Mouse (Mus musculus) liver, embryonic 15.5 days (tissue): ENCODE results near the gene Inmt. TPM values are rescaled to one million over a fixed set of nuclear protein-coding genes. Genes with fewer than 3 reads are reported as not detected.

Source experiments
- ATAC-seq: fragments of 200-750 bp; cut with Nextera tagmentation; 2 replicates; pipeline ENCODE4 v1.8.0; 2017; ENCODE audit warnings: moderate number of reproducible peaks, mild to moderate bottlenecking, moderate library complexity; ENCODE audit not compliant: insufficient read depth
- H3K27ac ChIP-seq: fragments of 300-500 bp; sonication (generic); replicated peaks from 2 replicates; pipeline ENCODE4 v1.5.1; 2015; ENCODE audit warnings: mild to moderate bottlenecking, inconsistent platforms
- H3K27me3 ChIP-seq: fragments of 300-500 bp; sonication (generic); 2 replicates; pipeline ENCODE4 v1.6.1; 2015; ENCODE audit warnings: mild to moderate bottlenecking, inconsistent platforms
- H3K36me3 ChIP-seq: fragments of 300-500 bp; sonication (generic); replicated peaks from 2 replicates; pipeline ENCODE4 v1.6.1; 2015; ENCODE audit warnings: moderate library complexity, mild to moderate bottlenecking, inconsistent platforms
- H3K4me1 ChIP-seq: fragments of 300-500 bp; sonication (generic); replicated peaks from 2 replicates; pipeline ENCODE4 v1.6.1; 2015; ENCODE audit warnings: inconsistent platforms
- H3K4me2 ChIP-seq: fragments of 300-500 bp; sonication (generic); 2 replicates; pipeline ENCODE4 v1.6.1; 2015; ENCODE audit warnings: moderate library complexity, mild to moderate bottlenecking, inconsistent platforms
- H3K4me3 ChIP-seq: fragments of 300-500 bp; sonication (generic); replicated peaks from 2 replicates; pipeline ENCODE4 v1.5.1; 2015; ENCODE audit warnings: mild to moderate bottlenecking, inconsistent platforms
- H3K9ac ChIP-seq: fragments of 300-500 bp; sonication (generic); 2 replicates; pipeline ENCODE4 v1.6.1; 2015; ENCODE audit warnings: moderate library complexity, mild to moderate bottlenecking, inconsistent platforms
- H3K9me3 ChIP-seq: fragments of 300-500 bp; sonication (generic); replicated peaks from 2 replicates; pipeline ENCODE4 v1.6.1; 2016; ENCODE audit warnings: inconsistent platforms
- WGBS: fragments of 180-500 bp; shearing (Covaris S2); methylation state at CpG from one replicate; pipeline ENCODE4 v1.1.7; 2015; ENCODE audit warnings: mixed read lengths; ENCODE audit not compliant: insufficient replicate concordance; 5-methylcytosine and 5-hydroxymethylcytosine counted together
- polyA plus RNA-seq: library from polyadenylated mRNA; unstranded; fragments of >200 nt; fragmentation: Nextera tagmentation; extraction: Ambion mirVana; gene quantifications from 2 replicates; pipeline ENCODE4 v1.2.1, GENCODE M21; 2015

The Inmt gene
- polyA plus RNA-seq, 1 experiment from 2014 or later = 0.16 TPM

DNA sequence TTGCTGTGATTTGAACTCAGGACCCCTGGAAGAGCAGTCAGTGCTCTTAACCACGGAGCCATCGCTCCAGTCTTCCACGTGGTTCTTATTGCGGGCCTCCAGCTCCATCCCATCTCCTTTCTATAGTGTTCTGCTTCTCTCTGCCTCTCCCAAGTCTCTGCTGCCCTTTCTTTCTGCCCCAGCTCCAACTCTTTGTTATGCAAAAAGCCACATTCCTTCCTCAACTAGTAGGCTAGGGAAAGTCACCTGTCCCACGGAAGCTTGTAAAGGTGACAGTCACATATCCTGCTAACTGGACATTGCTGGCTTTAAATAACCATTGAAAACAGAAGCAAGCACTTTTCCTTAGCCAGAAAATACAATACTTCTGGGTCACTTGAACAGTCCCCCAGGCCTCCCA lies 5.0 kb downstream of the Inmt start:
- no peak overlapping the region for H3K9ac ChIP-seq
- no peaks in the 10 kb centered on the region for H3K36me3 ChIP-seq
- no peak overlapping the region for H3K27ac ChIP-seq
- no peak overlapping the region for H3K4me2 ChIP-seq
- no peak for ATAC-seq
- no peaks in the 10 kb centered on the region; the same call in none of the 2 replicates for H3K27me3 ChIP-seq
- no peaks in the 10 kb centered on the region for H3K9me3 ChIP-seq
- no peak overlapping the region for H3K4me3 ChIP-seq
- H3K4me1 ChIP-seq = 0 out of 2 replicates have a peak, but pooled peaks cover 4% of the 10 kb centered on the region
- 57% methylated on average over 5 of the region's 5 CpGs for WGBS

DNA sequence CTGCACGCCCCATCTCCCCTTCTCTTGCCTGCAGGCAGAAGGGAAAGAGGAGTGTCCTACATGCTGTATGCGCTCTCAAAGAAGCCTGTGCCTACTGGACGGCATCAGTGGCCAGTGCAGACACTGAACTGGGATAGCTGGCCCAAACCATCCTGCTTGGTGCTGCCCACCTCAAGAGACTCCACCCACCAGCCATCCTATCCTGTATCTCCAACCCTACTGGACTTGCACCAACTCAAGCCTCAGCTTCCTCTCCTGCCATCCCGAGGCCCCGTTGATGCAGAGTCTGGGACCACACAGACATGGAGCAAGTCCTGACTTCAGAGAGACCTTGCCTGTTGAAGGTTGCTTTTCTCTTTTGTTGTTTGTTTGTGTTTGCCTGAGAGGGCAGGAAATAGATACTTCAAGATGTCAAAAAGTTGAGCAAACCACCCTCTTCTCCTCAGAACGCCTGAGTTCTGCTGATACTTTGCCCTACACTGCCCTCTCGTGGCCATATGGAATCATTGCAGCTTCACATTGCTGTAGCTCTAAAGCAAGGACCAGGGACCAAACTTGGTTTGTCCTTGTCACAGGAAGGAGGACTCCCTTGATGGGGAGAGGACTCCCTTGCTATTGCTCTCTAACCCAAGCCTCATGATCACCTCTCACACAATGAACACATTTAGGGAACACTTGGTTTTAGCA lies 7.9 kb downstream of the Inmt start:
- H3K9ac ChIP-seq = no peak overlapping the region
- ATAC-seq = no peak
- 37% methylated on average over 7 of the region's 7 CpGs for WGBS

DNA sequence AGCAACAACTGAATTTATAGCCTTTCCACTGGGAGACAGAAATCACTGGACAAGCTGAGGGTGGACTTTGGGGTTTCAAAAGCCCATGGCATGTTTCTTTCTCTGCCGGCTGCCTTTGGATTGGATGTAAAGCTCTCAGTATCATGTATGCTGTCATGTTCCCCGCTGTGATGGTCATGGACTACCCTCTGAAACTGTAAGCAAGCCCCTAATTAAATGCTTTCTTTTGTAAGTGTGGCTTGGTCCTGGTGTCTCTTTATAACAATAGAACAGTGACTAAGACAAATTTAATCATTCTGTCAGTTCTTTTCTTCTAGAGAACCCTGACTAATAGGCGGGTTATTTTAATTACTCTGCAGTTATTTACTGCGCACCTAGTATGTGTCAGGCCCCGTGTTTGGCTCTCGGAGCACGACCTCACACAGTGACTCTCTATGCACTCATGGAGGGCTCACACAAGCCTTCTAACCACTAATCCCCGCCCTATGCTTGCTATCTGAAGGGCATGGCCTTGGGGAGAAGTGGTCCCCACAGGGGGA lies 11.7 kb downstream of the Inmt start:
- Histone ChIP-seq H3K4me3 (no peak overlapping the region), H3K36me3 (no peaks in the 10 kb centered on the region), H3K27me3 (no peaks in the 10 kb centered on the region; the same call in none of the 2 replicates), H3K9ac (no peak overlapping the region), H3K4me1 (no peaks in the 10 kb centered on the region), H3K4me2 (no peak overlapping the region), H3K27ac (no peak overlapping the region), H3K9me3 (no peaks in the 10 kb centered on the region)
- ATAC-seq = no peak
- WGBS = 61% methylated on average over 8 of the region's 8 CpGs

More for the DNA sequence above, 7.9 kb downstream of the Inmt start:
- no peaks in the 10 kb centered on the region; the same call in none of the 2 replicates for H3K27me3 ChIP-seq
- H3K27ac ChIP-seq = no peak overlapping the region
- no peak overlapping the region for H3K4me2 ChIP-seq
- H3K9me3 ChIP-seq = no peaks in the 10 kb centered on the region
- H3K4me1 ChIP-seq = no peaks in the 10 kb centered on the region
- no peak overlapping the region for H3K4me3 ChIP-seq
- H3K36me3 ChIP-seq = no peaks in the 10 kb centered on the region

DNA sequence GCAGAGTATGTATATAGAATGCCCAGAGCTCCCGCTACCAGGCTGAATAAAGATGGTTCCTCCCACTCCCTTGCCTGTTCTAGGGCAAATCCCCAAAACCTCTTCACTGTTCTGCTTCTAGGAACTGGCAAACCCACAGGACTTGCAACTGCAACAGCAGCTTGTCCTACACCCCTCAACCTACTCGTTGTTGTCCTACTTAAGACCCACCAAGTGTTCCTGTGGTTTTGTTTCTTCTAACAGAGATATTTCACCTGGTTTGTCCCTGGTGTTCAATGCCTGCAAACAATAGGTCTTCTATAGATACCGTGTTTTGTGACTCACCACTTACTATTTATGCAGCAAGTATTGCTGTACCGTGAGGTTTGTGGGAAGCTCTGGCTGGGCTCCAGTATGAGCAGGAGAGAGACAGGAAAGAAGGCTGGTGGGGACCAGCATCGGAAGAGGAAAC lies 13.5 kb downstream of the Inmt start:
- H3K36me3 ChIP-seq = no peaks in the 10 kb centered on the region
- no peaks in the 10 kb centered on the region; the same call in 1 of the 2 replicates for H3K27me3 ChIP-seq
- H3K4me2 ChIP-seq = no peak overlapping the region
- H3K4me3 ChIP-seq = no peak overlapping the region
- H3K27ac ChIP-seq = no peak overlapping the region
- H3K9me3 ChIP-seq = no peaks in the 10 kb centered on the region
- no peaks in the 10 kb centered on the region for H3K4me1 ChIP-seq
- WGBS = 41% methylated on average over 5 of the region's 5 CpGs
- no peak for ATAC-seq
- no peak overlapping the region for H3K9ac ChIP-seq

DNA sequence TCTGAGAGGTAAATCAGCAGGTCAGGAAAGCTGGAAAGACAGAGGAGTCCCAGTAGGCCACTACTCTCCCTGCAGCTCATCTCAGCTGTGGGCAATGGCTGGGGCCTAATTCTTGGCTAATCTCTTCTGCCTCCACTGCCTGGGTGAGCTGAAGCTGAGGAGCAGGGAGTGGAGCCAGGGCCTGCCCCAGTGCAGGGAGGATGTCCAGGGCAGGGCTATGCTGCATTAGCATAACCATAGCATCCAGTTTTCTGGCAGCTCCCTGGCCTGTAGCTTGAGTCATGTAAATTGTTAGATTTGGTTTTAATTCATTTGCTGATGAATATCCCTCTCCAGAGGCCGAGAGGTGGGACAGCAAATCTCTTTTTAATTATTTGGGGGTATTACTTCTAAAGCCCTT lies 15.6 kb downstream of the Inmt start:
- Histone ChIP-seq H3K4me3 (no peak overlapping the region), H3K4me1 (no peaks in the 10 kb centered on the region), H3K4me2 (no peak overlapping the region), H3K9ac (no peak overlapping the region), H3K9me3 (no peaks in the 10 kb centered on the region), H3K27me3 (no peaks in the 10 kb centered on the region), H3K36me3 (no peaks in the 10 kb centered on the region), H3K27ac (no peak overlapping the region)
- ATAC-seq = no peak
- 49% methylated on average over 1 of the region's 1 CpGs for WGBS

DNA sequence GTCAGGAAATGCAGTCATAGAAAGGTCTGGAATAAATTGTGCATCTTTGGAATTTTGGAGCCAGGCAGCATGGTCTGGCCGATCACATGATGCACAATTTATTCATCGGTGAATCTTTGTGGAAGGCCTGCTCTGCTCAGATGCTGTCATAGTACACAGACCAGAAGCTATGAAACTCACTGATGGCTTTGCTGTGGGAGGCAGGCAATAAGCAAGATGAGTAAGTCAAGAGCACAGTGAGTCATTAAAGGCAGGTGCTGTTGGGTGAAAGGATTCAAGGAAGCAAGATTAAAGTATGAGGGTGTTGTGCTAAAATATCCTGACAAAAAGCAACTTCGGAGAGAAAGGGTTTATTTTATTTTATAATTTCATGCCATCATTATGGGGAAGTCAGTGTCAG lies 22.6 kb downstream of the Inmt start:
- Histone ChIP-seq H3K4me1 (no peaks in the 10 kb centered on the region), H3K4me2 (no peak overlapping the region), H3K27me3 (no peaks in the 10 kb centered on the region), H3K4me3 (no peak overlapping the region), H3K9me3 (no peaks in the 10 kb centered on the region), H3K27ac (no peak overlapping the region), H3K9ac (no peak overlapping the region), H3K36me3 (no peaks in the 10 kb centered on the region)
- ATAC-seq = no peak
- 68% methylated on average over 3 of the region's 3 CpGs for WGBS

DNA sequence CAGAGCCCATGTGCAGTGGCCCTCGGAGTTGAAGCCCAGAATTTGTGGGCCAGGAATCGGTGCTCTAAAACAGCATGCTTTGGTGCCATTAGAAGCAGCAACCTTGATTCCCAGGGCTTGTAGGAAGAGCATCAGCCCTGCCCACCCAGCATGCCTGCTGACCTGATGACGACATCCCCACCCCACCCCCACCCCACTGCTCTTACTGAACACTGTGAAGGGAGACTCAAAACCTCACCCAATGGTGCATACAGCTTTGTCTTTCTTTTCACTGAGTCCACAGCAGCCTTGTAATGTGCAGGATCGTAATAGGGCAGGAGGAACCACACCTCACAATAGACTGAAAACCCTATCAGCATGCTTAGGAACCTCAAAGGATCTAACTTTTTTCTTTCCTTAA lies 28.7 kb downstream of the Inmt start:
- H3K9me3 ChIP-seq = no peaks in the 10 kb centered on the region
- 48% methylated on average over 4 of the region's 4 CpGs for WGBS
- H3K4me3 ChIP-seq = no peak overlapping the region
- ATAC-seq = no peak
- no peaks in the 10 kb centered on the region for H3K36me3 ChIP-seq
- no peak overlapping the region for H3K9ac ChIP-seq
- H3K27me3 ChIP-seq = no peaks in the 10 kb centered on the region
- no peaks in the 10 kb centered on the region for H3K4me1 ChIP-seq
- H3K27ac ChIP-seq = no peak overlapping the region
- no peak overlapping the region for H3K4me2 ChIP-seq

DNA sequence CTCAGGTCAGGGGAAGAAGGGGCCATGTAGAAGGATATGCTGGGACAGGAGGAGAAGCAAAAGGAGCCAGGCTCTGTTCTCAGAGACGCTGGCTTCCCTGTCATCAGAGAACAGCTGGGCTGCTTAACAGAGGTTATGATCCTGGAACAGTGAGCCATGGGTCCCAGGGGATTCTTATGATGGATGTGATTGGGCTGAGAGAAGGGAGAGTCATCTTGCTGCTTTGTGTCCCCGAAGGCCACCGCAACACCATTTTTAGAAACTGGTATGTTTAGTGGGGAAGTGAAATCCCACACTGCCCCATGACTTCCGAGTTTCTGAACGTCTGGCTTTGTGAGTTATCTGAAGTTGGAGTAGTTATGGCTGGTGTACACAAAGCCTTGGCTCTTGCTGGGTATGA lies 29.6 kb downstream of the Inmt start:
- Histone ChIP-seq H3K9ac (no peak overlapping the region), H3K27me3 (no peaks in the 10 kb centered on the region), H3K36me3 (no peaks in the 10 kb centered on the region), H3K4me1 (no peaks in the 10 kb centered on the region), H3K4me2 (no peak overlapping the region), H3K9me3 (no peaks in the 10 kb centered on the region), H3K4me3 (no peak overlapping the region), H3K27ac (no peak overlapping the region)
- 55% methylated on average over 5 of the region's 5 CpGs for WGBS
- no peak for ATAC-seq

DNA sequence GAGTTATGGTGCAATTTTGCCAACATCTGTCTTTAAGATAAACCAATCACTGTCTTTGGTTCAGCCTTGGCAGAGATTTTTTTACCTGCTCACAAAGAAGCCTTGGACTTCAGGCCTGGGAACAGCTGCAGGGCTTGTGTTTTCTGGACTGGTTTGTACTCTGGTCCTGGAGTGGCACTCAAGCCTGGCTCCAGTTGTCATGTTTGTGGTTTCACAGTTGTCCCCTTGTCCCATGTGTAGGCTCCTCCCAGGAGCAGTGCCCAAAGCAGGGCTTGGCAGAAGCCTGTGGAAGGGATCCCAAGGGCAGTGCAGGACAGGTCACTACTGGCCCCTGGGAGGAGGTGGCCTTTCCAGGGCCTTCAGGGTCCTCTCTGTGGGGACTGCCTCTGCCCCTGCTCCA lies 36.5 kb downstream of the Inmt start:
- Histone ChIP-seq H3K9ac (no peak overlapping the region), H3K4me3 (no peak overlapping the region), H3K27me3 (no peaks in the 10 kb centered on the region), H3K4me2 (no peak overlapping the region), H3K4me1 (no peaks in the 10 kb centered on the region), H3K9me3 (no peaks in the 10 kb centered on the region), H3K27ac (no peak overlapping the region), H3K36me3 (no peaks in the 10 kb centered on the region)
- ATAC-seq = no peak

DNA sequence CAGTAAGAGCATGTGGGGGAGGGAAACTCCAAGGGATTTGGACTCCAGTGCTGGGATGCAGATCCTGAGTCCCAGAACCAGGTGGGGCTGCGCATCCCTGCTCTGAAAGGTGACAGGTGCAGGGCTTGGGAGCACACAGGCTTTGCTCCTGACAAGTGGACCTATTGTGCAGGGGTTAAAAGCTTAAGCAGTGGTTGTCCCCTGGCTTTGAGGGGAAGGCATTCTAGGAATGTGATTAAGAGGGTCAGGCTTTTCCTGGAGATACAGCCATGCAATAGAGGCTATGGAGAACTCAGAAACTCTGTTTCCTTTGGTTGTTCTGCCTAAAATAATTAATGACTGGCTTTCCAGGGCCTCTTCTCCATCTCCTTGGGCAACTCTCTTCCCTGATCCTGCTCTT lies 41.4 kb downstream of the Inmt start:
- Histone ChIP-seq H3K4me2 (no peak overlapping the region), H3K36me3 (no peaks in the 10 kb centered on the region), H3K27ac (no peak overlapping the region), H3K9ac (no peak overlapping the region), H3K27me3 (no peaks in the 10 kb centered on the region), H3K9me3 (no peaks in the 10 kb centered on the region), H3K4me3 (no peak overlapping the region), H3K4me1 (no peaks in the 10 kb centered on the region)
- ATAC-seq = no peak
- 71% methylated on average over 1 of the region's 1 CpGs for WGBS

DNA sequence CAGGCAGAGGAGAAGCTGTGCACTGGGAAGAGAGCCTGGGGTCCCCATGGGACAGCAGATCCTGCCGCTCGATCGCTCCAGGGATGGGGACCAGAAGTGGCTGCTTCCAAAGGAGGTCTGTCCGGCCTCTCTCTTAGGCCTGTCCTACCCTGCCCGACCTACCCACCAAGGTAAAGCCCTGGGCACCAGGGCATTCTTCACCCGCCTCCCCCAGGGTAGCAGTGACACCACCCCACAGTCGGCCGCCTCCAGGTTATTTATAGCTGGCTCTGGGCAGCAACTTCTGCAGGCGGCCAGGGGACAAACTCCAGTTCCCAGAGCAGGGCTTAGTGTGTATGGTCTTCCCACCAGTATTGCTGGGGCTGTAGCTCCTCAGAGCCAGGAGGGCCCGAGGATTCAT lies 42.0 kb downstream of the Inmt start, which contains the start of gene Crhr2:
Gene Crhr2 (minus strand): TSS at position 223 of the 400 bp plus-strand sequence.
- Histone ChIP-seq H3K4me3 (no peak within 1 kb of the TSS), H3K9me3 (no peaks in the 10 kb centered on the region), H3K27ac (no peak within 1 kb of the TSS), H3K27me3 (no peaks in the 10 kb centered on the region), H3K4me1 (no peaks in the 10 kb centered on the region), H3K9ac (no peak within 1 kb of the TSS), H3K4me2 (no peak within 1 kb of the TSS), H3K36me3 (no peaks in the 10 kb centered on the region)
- ATAC-seq = no peak
- 47% methylated on average over 10 of the region's 10 CpGs for WGBS

DNA sequence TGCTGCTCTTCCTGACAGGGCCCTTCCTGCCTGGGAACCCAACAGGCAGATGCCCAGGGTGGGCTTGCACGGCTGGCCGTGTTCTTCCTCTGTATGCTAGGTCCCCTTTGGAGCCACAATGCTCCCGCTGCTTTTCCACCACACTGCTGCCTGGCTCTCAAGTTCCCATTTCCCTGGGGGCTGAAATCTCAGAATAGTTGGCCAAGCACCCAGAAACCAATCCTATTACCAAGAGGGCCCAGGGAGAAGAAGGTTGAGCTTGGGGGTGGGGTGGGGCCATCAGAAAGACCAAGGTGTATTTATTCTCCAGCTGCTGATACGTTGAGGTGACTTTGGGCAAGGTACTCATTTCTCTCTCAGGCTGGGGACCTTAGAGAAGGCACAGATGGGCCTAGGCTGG lies 43.5 kb downstream of the Inmt start:
- no peak overlapping the region for H3K4me3 ChIP-seq
- H3K27me3 ChIP-seq = no peaks in the 10 kb centered on the region
- H3K9me3 ChIP-seq = no peaks in the 10 kb centered on the region
- no peak overlapping the region for H3K9ac ChIP-seq
- 57% methylated on average over 4 of the region's 4 CpGs for WGBS
- no peak for ATAC-seq
- H3K36me3 ChIP-seq = no peaks in the 10 kb centered on the region
- H3K4me1 ChIP-seq = no peaks in the 10 kb centered on the region
- no peak overlapping the region for H3K27ac ChIP-seq
- no peak overlapping the region for H3K4me2 ChIP-seq
